In the genomic region with DNA sequence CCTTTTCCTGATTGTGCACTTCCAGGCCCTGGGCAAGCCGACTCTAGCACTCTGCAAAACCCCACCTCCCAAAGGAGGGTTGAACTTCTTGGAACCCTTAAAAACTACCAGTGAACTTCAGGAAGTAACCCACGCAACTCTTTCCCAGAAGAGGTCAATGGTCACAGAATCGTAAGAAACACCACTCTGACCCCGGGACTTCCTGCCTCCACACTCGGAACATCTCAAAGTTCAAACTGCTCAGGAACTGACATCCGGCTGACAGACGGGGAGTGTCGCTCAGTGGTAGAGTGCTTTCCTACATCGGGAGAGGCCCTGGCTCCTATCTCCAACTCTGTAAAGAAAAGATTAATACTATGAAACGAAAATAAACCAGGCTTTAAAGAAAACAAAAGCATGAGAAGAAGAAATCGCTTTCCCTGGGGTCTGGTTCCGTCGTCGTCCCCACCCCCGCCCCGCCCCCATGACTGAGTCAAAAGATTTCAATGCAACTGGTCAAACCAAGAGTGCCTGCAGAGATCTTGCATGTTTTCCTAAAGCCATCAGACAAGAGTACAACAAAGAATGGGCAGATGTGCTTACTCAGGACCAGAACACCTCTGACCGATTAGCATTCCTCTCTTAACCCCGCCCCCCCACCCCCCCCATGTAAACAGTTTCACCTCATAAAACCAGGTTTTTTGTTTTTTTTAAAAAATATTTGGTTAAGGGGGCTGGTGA, we compare ENCODE assay signal across 8 mouse cellular contexts. TPM values are rescaled to one million over a fixed set of nuclear protein-coding genes. Genes with fewer than 3 reads are reported as not detected.
DNase-seq lines count a peak whose midpoint lies in the region; ATAC-seq and TF ChIP-seq lines count a peak whose summit lies in the region.

No protein-coding gene starts in this region.

- H3K27me3 ChIP-seq in hindbrain, embryonic 15.5 days: no peaks in the 10 kb centered on the region
- no peaks in the 10 kb centered on the region for H3K27me3 ChIP-seq in liver, embryonic 13.5 days
- no peaks in the 10 kb centered on the region for H3K27me3 ChIP-seq in stomach, postnatal 0 days (ENCODE audit: control insufficient read depth, insufficient read depth, low read length)
- no peaks in the 10 kb centered on the region for H3K27me3 ChIP-seq in forebrain, embryonic 13.5 days

- no peak overlapping the region for H3K27ac ChIP-seq in hindbrain, embryonic 15.5 days (replicated peaks)
- peak overlapping the region; percentile 59 for H3K27ac ChIP-seq in liver, embryonic 13.5 days
- peak overlapping the region; percentile 19 for H3K27ac ChIP-seq in stomach, postnatal 0 days (replicated peaks)
- no peak overlapping the region for H3K27ac ChIP-seq in forebrain, embryonic 13.5 days

- DNase-seq in gastrocnemius, adult 18-20 months (ENCODE audit: low spot score): peak; percentile 23
- no peak for DNase-seq in gastrocnemius, postnatal 10 days
- peak; percentile 44 for DNase-seq in embryo, embryonic 11 days
- DNase-seq in liver, embryonic 13.5 days: no peak
- peak; percentile 56 for DNase-seq in stomach, postnatal 0 days (ENCODE audit: low spot score)
- DNase-seq in urinary bladder, postnatal 25 days (ENCODE audit: low spot score): no peak

- H3K36me3 ChIP-seq in hindbrain, embryonic 15.5 days: no peaks in the 10 kb centered on the region
- H3K36me3 ChIP-seq in liver, embryonic 13.5 days: no peaks in the 10 kb centered on the region
- H3K36me3 ChIP-seq in stomach, postnatal 0 days (ENCODE audit: control insufficient read depth, insufficient read depth, low read length): no peaks in the 10 kb centered on the region
- H3K36me3 ChIP-seq in forebrain, embryonic 13.5 days (ENCODE audit: poor library complexity, severe bottlenecking): no peaks in the 10 kb centered on the region

- 0 out of 2 replicates have a peak overlapping the region, but pooled peaks have one; percentile 21 for H3K4me2 ChIP-seq in hindbrain, embryonic 15.5 days
- H3K4me2 ChIP-seq in liver, embryonic 13.5 days: peak overlapping the region; percentile 62
- peak overlapping the region; percentile 46 for H3K4me2 ChIP-seq in stomach, postnatal 0 days (replicated peaks; ENCODE audit: low read depth)
- H3K4me2 ChIP-seq in forebrain, embryonic 13.5 days: no peak overlapping the region

- ATAC-seq in hindbrain, embryonic 15.5 days (ENCODE audit: low FRiP score, low read depth): no peak
- ATAC-seq in liver, embryonic 13.5 days (ENCODE audit: low read depth): peak; percentile 47; the same call in 1 of the 2 replicates
- ATAC-seq in stomach, postnatal 0 days (ENCODE audit: low FRiP score, low TSS enrichment): peak; percentile 83
- no peak for ATAC-seq in forebrain, embryonic 13.5 days

- no peak for TF ChIP-seq EP300 in stomach, postnatal 0 days (optimal IDR thresholded peaks at IDR 0.05)

- H3K4me1 ChIP-seq in hindbrain, embryonic 15.5 days (replicated peaks): no peaks in the 10 kb centered on the region
- peaks cover 43% of the 10 kb centered on the region for H3K4me1 ChIP-seq in liver, embryonic 13.5 days (replicated peaks)
- H3K4me1 ChIP-seq in stomach, postnatal 0 days (replicated peaks; ENCODE audit: control insufficient read depth, insufficient read depth): no peaks in the 10 kb centered on the region
- H3K4me1 ChIP-seq in forebrain, embryonic 13.5 days: no peaks in the 10 kb centered on the region

- H3K4me3 ChIP-seq in hindbrain, embryonic 15.5 days: no peak overlapping the region
- peak overlapping the region; percentile 50 for H3K4me3 ChIP-seq in liver, embryonic 13.5 days (replicated peaks)
- H3K4me3 ChIP-seq in stomach, postnatal 0 days (ENCODE audit: low read depth, low read length): peak overlapping the region; percentile 21; the same call in 1 of the 2 replicates
- no peak overlapping the region for H3K4me3 ChIP-seq in forebrain, embryonic 13.5 days

- H3K9ac ChIP-seq in hindbrain, embryonic 15.5 days: no peak overlapping the region
- H3K9ac ChIP-seq in liver, embryonic 13.5 days: peak overlapping the region; percentile 42; the same call in 1 of the 2 replicates
- H3K9ac ChIP-seq in stomach, postnatal 0 days (ENCODE audit: low read length): 0 out of 2 replicates have a peak overlapping the region, but pooled peaks have one; percentile 9
- H3K9ac ChIP-seq in forebrain, embryonic 13.5 days: no peak overlapping the region

- TF ChIP-seq CTCF in stomach, postnatal 0 days (IDR thresholded peaks at IDR 0.05; ENCODE audit: low read depth): no peak

- WGBS in hindbrain, embryonic 15.5 days: 31% methylated on average over 18 of the region's 18 CpGs
- WGBS in liver, embryonic 13.5 days (ENCODE audit: insufficient replicate concordance): 5% methylated on average over 18 of the region's 18 CpGs
- WGBS in stomach, postnatal 0 days: 13% methylated on average over 18 of the region's 18 CpGs
- WGBS in forebrain, embryonic 13.5 days: 40% methylated on average over 18 of the region's 18 CpGs

- no peaks in the 10 kb centered on the region for H3K9me3 ChIP-seq in hindbrain, embryonic 15.5 days
- no peaks in the 10 kb centered on the region for H3K9me3 ChIP-seq in liver, embryonic 13.5 days (replicated peaks)
- no peaks in the 10 kb centered on the region for H3K9me3 ChIP-seq in stomach, postnatal 0 days (ENCODE audit: control insufficient read depth, low read length)
- H3K9me3 ChIP-seq in forebrain, embryonic 13.5 days (replicated peaks): no peaks in the 10 kb centered on the region

RNA-seq across cellular contexts. Expression of a gene that starts 14.4 kb away (rescaled TPM):
- total RNA-seq in gastrocnemius, adult 18-20 months (2021): 10 to 100 TPM; 64.1 to 66.8 TPM
- total RNA-seq in gastrocnemius, postnatal 10 days (2021): 10 to 100 TPM; 44.6 to 57.0 TPM
- 150 and 157 TPM in 2 replicates for polyA plus RNA-seq in hindbrain, embryonic 15.5 days (2015; fragmentation: Nextera tagmentation; extraction: Ambion mirVana)
- 82.1 and 95.7 TPM in 2 replicates for polyA plus RNA-seq in liver, embryonic 13.5 days (2015; fragmentation: Nextera tagmentation; extraction: Ambion mirVana)
- 221 and 223 TPM in 2 replicates for polyA plus RNA-seq in stomach, postnatal 0 days (2015; fragmentation: Nextera tagmentation; extraction: Ambion mirVana)
- 90.6 and 95.2 TPM in 2 replicates for polyA plus RNA-seq in forebrain, embryonic 13.5 days (2015; fragmentation: Nextera tagmentation; extraction: Ambion mirVana)

RNA-seq across cellular contexts. Expression of a gene that starts 36.0 kb away (rescaled TPM):
- 10 to 100 TPM; 22.0 to 24.7 TPM for total RNA-seq in gastrocnemius, adult 18-20 months (2021)
- total RNA-seq in gastrocnemius, postnatal 10 days (2021): 10 to 100 TPM; 11.7 TPM
- polyA plus RNA-seq in hindbrain, embryonic 15.5 days (2015; fragmentation: Nextera tagmentation; extraction: Ambion mirVana): 10.7 and 11.6 TPM in 2 replicates
- 8.6 and 11.4 TPM in 2 replicates for polyA plus RNA-seq in liver, embryonic 13.5 days (2015; fragmentation: Nextera tagmentation; extraction: Ambion mirVana)
- 8.7 and 9.2 TPM in 2 replicates for polyA plus RNA-seq in stomach, postnatal 0 days (2015; fragmentation: Nextera tagmentation; extraction: Ambion mirVana)
- 15.1 and 15.4 TPM in 2 replicates for polyA plus RNA-seq in forebrain, embryonic 13.5 days (2015; fragmentation: Nextera tagmentation; extraction: Ambion mirVana)

Comparison
In these comparisons a context has a peak if more than half of its experiments do, and no peak if none do; other contexts are left out.
1. DNase-seq: peak in gastrocnemius, adult 18-20 months (single experiment), embryo, embryonic 11 days (single experiment) and stomach, postnatal 0 days (single experiment); none in gastrocnemius, postnatal 10 days (single experiment), liver, embryonic 13.5 days (single experiment) and urinary bladder, postnatal 25 days (single experiment).
2. ATAC-seq: peak in liver, embryonic 13.5 days (single experiment) and stomach, postnatal 0 days (single experiment); none in hindbrain, embryonic 15.5 days (single experiment) and forebrain, embryonic 13.5 days (single experiment).
3. H3K27ac ChIP-seq: peak in liver, embryonic 13.5 days (single experiment) and stomach, postnatal 0 days (single experiment); none in hindbrain, embryonic 15.5 days (single experiment) and forebrain, embryonic 13.5 days (single experiment).
4. H3K4me3 ChIP-seq: peak in liver, embryonic 13.5 days (single experiment) and stomach, postnatal 0 days (single experiment); none in hindbrain, embryonic 15.5 days (single experiment) and forebrain, embryonic 13.5 days (single experiment).
5. H3K9ac ChIP-seq: peak in liver, embryonic 13.5 days (single experiment) and stomach, postnatal 0 days (single experiment); none in hindbrain, embryonic 15.5 days (single experiment) and forebrain, embryonic 13.5 days (single experiment).